Mouse (Mus musculus) liver, adult 2 months (tissue): Measurements from ENCODE around the gene 4930522H14Rik.

ENCODE experiments used
- CTCF ChIP-seq: fragments of 200-500 bp; IDR thresholded peaks from 2 replicates; pipeline ENCODE4 v1.5.1; 2011; ENCODE audit warnings: low read depth, low read length, control low read depth
- POLR2A ChIP-seq: fragments of 200-500 bp; IDR thresholded peaks from 2 replicates; pipeline ENCODE4 v1.6.1; 2011; ENCODE audit warnings: low read length, control low read depth; ENCODE audit not compliant: insufficient read depth; ENCODE audit errors: extremely low read depth

DNA sequence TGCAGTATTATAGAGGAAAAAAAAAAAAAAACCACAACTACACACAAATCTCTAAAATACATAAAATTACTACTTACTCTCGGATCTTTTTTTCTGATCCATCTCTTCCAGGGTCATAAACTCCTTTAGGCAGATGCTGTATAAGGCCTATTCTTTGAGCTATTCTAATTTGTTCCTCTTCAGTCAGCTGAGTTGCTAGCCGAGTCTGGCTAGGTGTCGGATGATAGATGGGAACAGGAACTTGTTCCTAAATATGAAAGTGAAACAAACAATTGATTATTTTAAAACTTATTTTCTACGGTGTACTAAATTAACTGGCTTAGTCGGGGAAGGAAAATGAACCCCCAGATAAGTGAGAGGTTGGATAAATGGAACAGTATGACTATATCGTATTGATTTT is 74.3 kb downstream of the 4930522H14Rik start:
- TF ChIP-seq CTCF (no peak), POLR2A (no peak)
